Mouse (Mus musculus): ENCODE measurements around the gene Fam89b.

Fam89b gene

DNA sequence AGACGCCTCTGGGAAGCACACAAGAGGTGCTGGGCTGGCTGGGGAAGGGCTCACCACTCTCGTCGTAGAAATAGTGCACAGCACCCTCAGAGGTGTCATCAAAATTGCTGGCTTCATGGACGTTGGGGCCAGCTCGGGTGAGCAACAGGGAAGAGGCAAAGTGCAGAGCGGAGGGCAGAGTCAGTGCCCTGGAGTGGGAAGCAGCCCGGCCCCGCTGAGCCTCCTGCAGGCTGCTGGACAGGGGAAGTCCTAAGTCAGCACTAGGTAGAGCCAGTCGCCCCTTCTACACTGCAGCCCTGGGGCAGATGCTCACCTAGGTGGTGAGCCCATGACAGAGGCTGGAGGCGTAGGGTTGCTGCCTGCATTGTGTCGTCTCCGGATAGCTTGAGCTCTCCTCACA, 45.2 kb downstream of the Fam89b start:
- DNase-seq (ENCODE audit: low read depth) = no peak

- DNase-seq (ENCODE audit: low read depth) = no peak
Observed at GRCm38 (mm10) chr19:5680432-5680831, 49.0 kb downstream of the Fam89b start.

Data from 416B (cell line).